Mouse (Mus musculus): ENCODE results near the gene Gng3.
"Not testable (repeated sequence)": the region's sequence is repeated elsewhere in the genome, so short reads cannot be mapped to it uniquely, and the experiment has no call there.

Gene Gng3

DNA sequence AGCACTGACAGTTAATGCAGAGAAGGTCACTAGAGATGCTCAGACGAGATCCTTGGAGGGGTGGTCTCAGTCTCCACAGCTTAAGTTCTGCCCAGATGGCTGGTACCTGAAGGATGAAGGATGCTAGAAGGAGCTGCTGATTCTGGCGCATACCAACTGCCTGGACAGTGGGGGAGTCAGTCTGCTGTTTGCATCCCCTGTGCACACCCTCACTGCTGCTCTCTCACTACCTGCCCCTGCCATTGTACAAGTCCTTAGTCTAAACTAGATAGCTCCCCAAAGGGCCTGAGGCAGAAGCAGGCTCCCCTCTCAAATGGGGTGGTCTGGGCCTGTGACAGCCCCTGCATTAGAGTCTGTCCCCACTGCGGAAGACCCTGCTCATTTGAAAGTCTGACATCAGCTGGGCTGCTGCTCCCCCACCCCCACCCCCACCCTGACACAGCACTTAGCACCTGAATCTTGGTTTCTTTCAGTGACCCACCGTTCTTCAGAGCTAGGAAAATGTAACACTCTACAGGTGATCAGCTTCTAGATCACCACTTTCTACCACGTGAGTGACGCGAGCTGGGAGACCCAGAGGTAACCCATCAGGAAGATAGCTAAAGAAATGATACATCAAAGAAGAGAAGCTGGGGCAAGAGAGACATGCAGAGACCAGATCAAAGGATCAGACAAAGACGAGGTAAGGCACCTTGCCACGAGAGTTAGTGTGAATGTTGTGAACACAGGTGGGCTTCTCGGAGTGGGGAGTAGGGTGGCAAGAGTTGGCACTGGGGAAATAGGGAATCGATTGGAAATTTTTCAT, at the start of gene Gng3:
Gene Gng3 (minus strand): TSS at position 92 of the 805 bp plus-strand sequence.
- peak; percentile 89 to 92 for DNase-seq

GRCm38 (mm10) chr19:8887585-8888463, 48.8 kb upstream of the Gng3 start:
- DNase-seq = no peak

- no peak for DNase-seq
These were observed 48.1 kb upstream of the Gng3 start for GRCm38 (mm10) chr19:8886916-8887584.

GRCm38 (mm10) chr19:8883616-8884015, 44.6 kb upstream of the Gng3 start, which contains the start of the genes Lbhd1 and Gm49403:
Gene Lbhd1, plus strand, starts transcription at chr19:8883732.
Gene Gm49403, plus strand, starts transcription at chr19:8883930.
- DNase-seq = no peak

DNA sequence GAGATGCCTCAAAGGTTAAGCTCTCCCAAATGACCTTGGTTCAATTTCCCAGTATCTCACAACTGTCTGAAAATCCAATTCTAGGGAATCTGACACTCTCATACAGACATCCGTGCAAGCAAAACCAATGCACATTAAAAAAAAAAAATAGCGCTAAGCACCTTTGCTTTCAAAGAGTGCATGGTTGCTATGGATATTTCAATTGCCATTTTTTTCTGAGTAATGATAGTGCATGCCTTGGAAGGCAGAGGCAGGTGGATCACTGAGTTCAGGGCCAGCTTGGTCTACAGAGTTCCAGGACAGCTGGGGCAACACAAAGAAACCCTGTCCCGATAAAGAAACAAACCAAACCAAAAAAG, 42.0 kb upstream of the Gng3 start:
- DNase-seq = no peak

- peak; percentile 93 for DNase-seq
These were observed 41.5 kb upstream of the Gng3 start, which contains the start of gene Uqcc3 for GRCm38 (mm10) chr19:8880311-8881033. Gene Uqcc3, minus strand, starts transcription at chr19:8880923.

- DNase-seq = no peak
These were observed 36.0 kb upstream of the Gng3 start for GRCm38 (mm10) chr19:8875031-8875430.

- no peak for DNase-seq
These were observed 33.4 kb upstream of the Gng3 start for GRCm38 (mm10) chr19:8872266-8872840.

- peak; percentile 98 for DNase-seq
These were observed 32.5 kb upstream of the Gng3 start, which contains the start of gene Ubxn1 for GRCm38 (mm10) chr19:8871267-8872186. Gene Ubxn1, plus strand, starts transcription at chr19:8871496.

GRCm38 (mm10) chr19:8870838-8871237, 31.8 kb upstream of the Gng3 start:
- DNase-seq = peak in 1 of 2 experiments; percentile 35

- DNase-seq = not testable (repeated sequence)
These were observed 31.4 kb upstream of the Gng3 start for GRCm38 (mm10) chr19:8870381-8870780.

- no peak for DNase-seq
These were observed 25.3 kb upstream of the Gng3 start for GRCm38 (mm10) chr19:8864265-8864664.

DNA sequence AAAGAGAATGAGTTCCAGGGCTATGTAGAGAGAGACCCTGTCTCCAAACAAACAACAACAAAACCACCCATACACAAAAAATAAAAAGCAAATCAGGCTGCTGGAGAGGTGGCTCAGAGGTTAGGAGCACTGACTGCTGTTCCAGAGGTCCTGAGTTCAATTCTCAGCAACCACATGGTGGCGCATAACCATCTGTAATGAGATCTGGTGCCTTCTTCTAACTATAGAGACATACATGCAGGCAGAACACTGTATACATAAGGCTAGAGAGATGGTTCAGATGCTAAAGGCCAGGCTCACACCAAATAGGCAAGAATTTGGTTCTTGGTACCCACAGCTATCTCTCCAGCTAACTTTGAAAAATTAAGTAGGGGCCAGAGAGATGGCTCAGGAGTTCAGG, 20.0 kb upstream of the Gng3 start:
- peak in 1 of 2 experiments; percentile 42 for DNase-seq

DNA sequence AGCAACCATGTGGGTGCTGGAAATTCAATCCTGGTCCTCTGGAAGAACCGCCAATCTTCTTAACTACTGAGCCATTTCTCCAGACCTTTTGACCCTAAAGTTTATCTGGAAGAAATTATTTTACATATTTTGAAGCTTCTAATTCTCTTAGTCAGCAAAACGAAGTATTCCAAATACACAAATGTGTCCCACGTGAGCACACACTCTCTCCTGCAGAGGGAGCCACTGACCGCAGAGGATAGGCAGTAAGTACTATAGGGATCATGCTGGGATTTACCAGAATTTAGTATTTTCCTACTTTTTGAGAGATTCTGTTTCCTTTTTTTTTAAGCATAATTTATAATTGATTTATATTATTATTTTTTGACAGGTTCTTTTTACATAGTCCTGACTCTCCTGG, 18.7 kb upstream of the Gng3 start:
- DNase-seq = peak; percentile 61 to 70

GRCm38 (mm10) chr19:8853117-8853516, 14.1 kb upstream of the Gng3 start:
- no peak for DNase-seq

- DNase-seq = no peak
These were observed 13.4 kb upstream of the Gng3 start for GRCm38 (mm10) chr19:8852236-8852928.

DNA sequence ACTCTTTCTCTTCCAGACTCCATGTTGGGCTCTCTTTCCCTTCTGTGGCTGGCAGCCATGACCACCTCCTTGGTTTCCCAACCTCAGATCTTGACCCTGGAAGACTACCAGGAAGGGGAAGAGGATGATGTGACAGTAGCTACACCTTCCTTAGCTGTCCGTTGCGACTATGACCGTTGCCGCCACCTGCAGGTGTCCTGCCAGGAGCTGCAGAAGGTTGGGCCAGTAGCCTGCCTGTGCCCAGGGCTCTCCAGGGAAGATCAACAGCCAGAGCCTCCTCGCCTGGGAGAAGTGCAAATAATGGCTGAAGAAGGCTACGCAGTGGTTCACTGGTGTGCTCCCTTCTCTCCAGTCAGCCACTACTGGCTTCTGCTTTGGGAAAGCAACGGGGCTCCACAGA, 12.6 kb upstream of the Gng3 start:
- DNase-seq = no peak

DNA sequence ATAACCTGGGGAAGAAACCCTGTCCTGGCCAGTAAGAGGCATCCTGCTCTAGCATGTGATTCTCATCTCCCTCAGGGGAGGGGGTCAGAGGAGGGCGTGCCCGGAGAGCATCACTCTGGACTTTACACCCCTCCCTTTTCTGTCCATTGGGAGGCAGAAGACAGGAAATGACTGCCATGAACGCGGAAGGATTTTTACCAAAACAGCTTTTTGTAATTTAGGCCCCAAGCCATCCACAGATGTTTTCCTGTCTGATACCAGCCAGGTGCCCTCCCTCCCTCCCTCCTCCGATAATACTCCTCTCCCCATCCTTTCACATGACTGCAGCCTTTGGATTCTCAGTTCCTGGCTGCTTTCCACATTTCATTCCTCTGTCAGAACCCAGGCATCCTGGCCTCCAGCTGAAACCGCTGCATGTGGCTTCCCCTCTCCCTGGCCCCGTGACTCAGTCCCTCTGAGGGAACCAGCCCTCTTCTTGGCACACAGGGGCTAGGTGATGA, 11.5 kb upstream of the Gng3 start, which contains the start of gene Lrrn4cl:
Gene Lrrn4cl (plus strand): TSS at position 367 of the 500 bp plus-strand sequence.
- DNase-seq = peak; percentile 50 to 53

DNA sequence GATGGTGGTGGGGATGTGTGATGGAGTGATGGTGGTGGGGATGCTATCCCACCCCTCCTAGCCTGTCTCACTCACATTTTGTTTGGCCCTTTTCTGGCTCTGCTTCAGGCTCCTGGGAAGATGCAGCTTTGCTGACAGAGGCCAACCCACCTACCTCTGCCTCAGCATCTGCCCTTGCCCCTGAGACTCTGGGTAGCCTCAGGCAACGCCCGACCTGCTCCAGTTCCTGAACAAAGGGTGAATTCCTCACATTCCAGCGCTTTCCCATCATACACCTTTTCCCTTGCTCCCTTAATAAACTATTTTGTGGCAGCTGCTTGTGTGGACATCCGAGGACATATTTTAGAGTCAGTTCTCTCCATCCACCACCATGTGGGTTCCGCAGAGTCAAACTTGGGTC, 9.4 kb upstream of the Gng3 start:
- DNase-seq = no peak

All from cerebellum, postnatal 10 days (tissue).